Mouse (Mus musculus) olfactory bulb, adult 2 months (tissue): ENCODE data around the gene Ifitm10. TPM values are rescaled to one million over a fixed set of nuclear protein-coding genes. Genes with fewer than 3 reads are reported as not detected.

Experiments used
- H3K27ac ChIP-seq: fragments of 200-500 bp; 2 replicates; pipeline ENCODE4 v1.5.1; 2012; ENCODE audit warnings: low read depth, low read length; ENCODE audit not compliant: insufficient read depth
- H3K4me1 ChIP-seq: fragments of 200-500 bp; 2 replicates; pipeline ENCODE4 v1.6.1; 2012; ENCODE audit warnings: low read length; ENCODE audit not compliant: control insufficient read depth, insufficient read depth
- H3K4me3 ChIP-seq: fragments of 200-500 bp; 2 replicates; pipeline ENCODE4 v1.5.1; 2012; ENCODE audit warnings: mild to moderate bottlenecking, low read depth, low read length, moderate library complexity; ENCODE audit not compliant: insufficient read depth
- CTCF ChIP-seq: fragments of 200-500 bp; IDR thresholded peaks from 2 replicates; pipeline ENCODE4 v1.5.1; 2012; ENCODE audit warnings: low read depth, mild to moderate bottlenecking, low read length, moderate library complexity; ENCODE audit not compliant: insufficient read depth
- POLR2A ChIP-seq: fragments of 200-500 bp; IDR thresholded peaks from 2 replicates; pipeline ENCODE4 v1.6.1; 2012; ENCODE audit warnings: mild to moderate bottlenecking, low read depth, low read length, moderate library complexity; ENCODE audit not compliant: insufficient read depth
- WGBS: fragments of 180-500 bp; shearing (Covaris S2); methylation state at CpG from one replicate; pipeline ENCODE4 v1.1.7; 2018; 5-methylcytosine and 5-hydroxymethylcytosine counted together
- polyA plus RNA-seq: library from polyadenylated mRNA; stranded (reverse); fragments of >200 nt; gene quantifications from 2 replicates; pipeline ENCODE4 v1.2.4, GENCODE M21; 2012; ENCODE audit warnings: low replicate concordance; ENCODE audit not compliant: missing spikeins, insufficient read depth, insufficient read length

The Ifitm10 gene
- not detected in 2 replicates for polyA plus RNA-seq

DNA sequence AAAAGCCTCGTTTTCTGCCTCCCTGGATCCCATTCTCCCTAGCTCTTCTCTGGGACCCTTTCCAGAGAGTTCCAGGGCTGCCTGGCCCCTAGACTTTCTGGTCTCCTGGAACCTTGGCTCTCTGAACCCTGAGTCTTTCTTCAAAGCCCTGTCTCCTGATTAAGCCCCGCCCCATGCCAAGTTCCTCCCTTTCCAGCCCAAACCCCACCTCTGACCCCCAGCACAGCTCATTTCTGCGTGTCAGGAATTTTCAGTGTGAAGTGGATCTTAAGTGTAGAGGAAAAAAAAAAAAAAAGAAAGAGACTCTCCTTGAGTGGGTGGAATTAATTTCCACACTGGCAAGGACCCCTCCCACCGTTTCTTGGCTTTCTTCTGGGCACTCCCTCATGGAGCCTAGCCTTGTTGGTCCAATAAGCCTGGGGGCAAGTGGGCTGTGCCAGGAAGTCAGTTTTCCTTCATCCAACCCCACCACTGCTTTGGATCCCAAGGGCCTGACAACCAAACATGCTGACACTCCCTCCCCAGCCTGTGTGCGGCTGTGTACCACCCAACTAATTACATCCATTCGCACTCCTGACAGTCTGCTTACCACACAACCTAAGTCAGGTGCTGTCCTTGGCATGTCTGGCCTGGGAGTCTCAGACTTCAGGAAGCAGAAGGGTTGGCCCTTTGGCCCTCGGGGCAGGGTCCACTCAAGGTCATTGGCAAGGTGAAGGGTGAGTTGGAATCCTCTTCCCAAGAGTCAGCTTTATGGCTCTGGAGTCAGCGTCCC is at the start of gene Ifitm10:
TSS of gene Ifitm10 (minus strand) at position 113 of the 772 bp plus-strand sequence.
- WGBS: 54% methylated on average over 8 of the region's 8 CpGs
- TF ChIP-seq CTCF (no peak), POLR2A (no peak)
- Histone ChIP-seq H3K27ac (peak within 1 kb of the TSS; percentile 29; the same call in 1 of the 2 replicates), H3K4me1 (peaks cover 52% of the 10 kb centered on the region), H3K4me3 (0 out of 2 replicates have a peak within 1 kb of the TSS, but pooled peaks have one; percentile 59)

DNA sequence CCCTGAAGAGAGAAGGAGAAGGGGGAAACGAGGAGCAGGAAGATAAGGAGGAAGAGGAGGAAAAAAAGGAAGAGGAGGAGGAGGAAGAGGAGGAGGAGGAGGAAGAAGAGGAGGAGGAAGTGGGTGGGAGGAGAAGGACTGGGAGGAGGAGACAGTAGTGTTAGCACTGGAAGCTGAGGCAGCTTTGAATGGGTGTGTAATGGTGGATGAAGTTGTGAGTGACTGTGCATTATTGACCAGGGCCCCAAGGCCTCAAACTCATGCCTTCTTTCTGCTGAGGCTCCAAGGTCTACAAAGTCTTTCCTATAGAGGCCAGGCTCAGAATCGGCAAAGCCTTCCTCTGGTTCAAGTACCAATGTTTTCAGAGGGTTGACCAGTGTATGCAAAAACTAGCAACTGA is 48.3 kb upstream of the Ifitm10 start:
- Histone ChIP-seq H3K27ac (no peak overlapping the region), H3K4me3 (no peak overlapping the region), H3K4me1 (no peaks in the 10 kb centered on the region)
- 82% methylated on average over 2 of the region's 2 CpGs for WGBS
- no peak for TF ChIP-seq POLR2A

GRCm38 (mm10) chr7:142419887-142420286 is 46.3 kb upstream of the Ifitm10 start:
- no peak overlapping the region for H3K27ac ChIP-seq
- 86% methylated on average over 5 of the region's 5 CpGs for WGBS
- TF ChIP-seq CTCF (no peak), POLR2A (no peak)
- H3K4me1 ChIP-seq: no peaks in the 10 kb centered on the region
- H3K4me3 ChIP-seq: no peak overlapping the region

DNA sequence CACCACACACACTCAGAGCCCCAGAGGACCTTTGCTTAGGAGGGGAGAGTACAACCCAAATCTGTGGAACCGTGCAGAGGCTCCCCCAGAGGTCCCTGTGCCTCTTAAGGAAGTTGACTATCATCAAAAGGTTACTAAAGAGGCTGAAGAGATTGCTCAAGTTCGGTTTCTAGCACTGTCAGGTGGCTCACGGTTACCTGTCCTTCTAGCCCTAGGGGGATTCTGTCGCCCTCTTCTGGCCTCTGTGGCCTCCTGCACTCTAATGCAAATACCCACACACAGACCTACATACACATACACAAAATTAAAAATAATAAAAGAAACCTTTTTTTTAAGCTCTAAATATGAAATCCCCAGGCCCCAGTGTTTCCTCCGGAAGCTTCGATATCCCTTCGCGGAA is 45.1 kb upstream of the Ifitm10 start:
- no peak for TF ChIP-seq CTCF
- TF ChIP-seq POLR2A: no peak

GRCm38 (mm10) chr7:142418027-142418426 is 44.5 kb upstream of the Ifitm10 start:
- Histone ChIP-seq H3K27ac (no peak overlapping the region), H3K4me1 (no peaks in the 10 kb centered on the region), H3K4me3 (no peak overlapping the region)
- 88% methylated on average over 2 of the region's 2 CpGs for WGBS
- TF ChIP-seq POLR2A (no peak), CTCF (no peak)

More for the DNA sequence above, 45.1 kb upstream of the Ifitm10 start:
- Histone ChIP-seq H3K27ac (no peak overlapping the region), H3K4me1 (no peaks in the 10 kb centered on the region), H3K4me3 (no peak overlapping the region)
- 92% methylated on average over 8 of the region's 8 CpGs for WGBS

DNA sequence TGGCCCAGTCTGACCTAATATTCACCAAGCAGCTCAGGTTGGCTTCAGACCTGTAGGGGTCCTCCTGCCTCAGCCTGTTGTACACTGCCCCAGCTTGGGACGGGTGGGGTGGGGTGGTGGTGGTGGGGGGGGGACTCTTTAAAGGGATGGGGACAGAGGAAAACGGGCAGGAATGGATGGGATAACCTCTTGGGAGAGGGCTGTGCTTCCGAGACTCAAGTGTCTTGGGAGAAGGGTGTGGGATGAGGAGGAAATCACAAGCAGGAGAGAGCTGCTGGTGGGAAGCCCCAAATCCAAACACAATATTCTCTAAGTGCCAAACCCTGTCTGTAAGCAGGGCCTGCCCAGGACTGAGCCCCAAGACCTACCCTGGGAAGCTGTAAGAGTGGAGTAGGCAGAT is 42.7 kb upstream of the Ifitm10 start:
- no peaks in the 10 kb centered on the region for H3K4me1 ChIP-seq
- 79% methylated on average over 3 of the region's 3 CpGs for WGBS
- H3K27ac ChIP-seq: no peak overlapping the region
- TF ChIP-seq CTCF (no peak), POLR2A (no peak)
- H3K4me3 ChIP-seq: no peak overlapping the region

DNA sequence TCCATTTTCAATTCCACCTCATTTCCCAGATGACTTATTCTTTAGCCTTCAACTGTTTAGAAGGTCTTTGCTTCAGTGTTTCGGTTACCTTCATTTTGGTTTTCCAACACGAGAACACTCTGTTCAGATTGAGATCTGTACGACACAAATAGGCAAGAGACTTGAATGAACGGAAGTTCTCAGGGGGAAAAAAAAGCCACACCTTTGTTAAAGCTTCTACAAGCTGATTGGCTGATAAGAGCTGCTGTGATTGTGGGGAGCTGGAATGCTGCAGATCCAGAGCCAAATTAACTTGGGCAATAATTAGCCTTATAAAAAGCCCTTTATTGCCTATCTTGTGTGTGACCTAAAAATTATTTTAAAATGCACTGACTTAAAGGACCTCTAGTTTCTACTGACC is 41.8 kb upstream of the Ifitm10 start:
- WGBS: 51% methylated on average over 4 of the region's 4 CpGs
- Histone ChIP-seq H3K4me3 (no peak overlapping the region), H3K27ac (no peak overlapping the region), H3K4me1 (no peaks in the 10 kb centered on the region)
- TF ChIP-seq CTCF (no peak), POLR2A (no peak)

GRCm38 (mm10) chr7:142413285-142413684 is 39.7 kb upstream of the Ifitm10 start:
- 95% methylated on average over 6 of the region's 6 CpGs for WGBS
- Histone ChIP-seq H3K4me3 (no peak overlapping the region), H3K4me1 (no peaks in the 10 kb centered on the region), H3K27ac (no peak overlapping the region)
- TF ChIP-seq POLR2A (no peak), CTCF (no peak)

GRCm38 (mm10) chr7:142409603-142410002 is 36.0 kb upstream of the Ifitm10 start:
- Histone ChIP-seq H3K27ac (no peak overlapping the region), H3K4me3 (no peak overlapping the region), H3K4me1 (no peaks in the 10 kb centered on the region)
- WGBS: 88% methylated on average over 3 of the region's 3 CpGs
- no peak for TF ChIP-seq POLR2A
- TF ChIP-seq CTCF: no peak
